Mouse (Mus musculus): ENCODE data around the gene Rbfox2. TPM values are rescaled to one million over a fixed set of nuclear protein-coding genes. Genes with fewer than 3 reads are reported as not detected.

Gene Rbfox2
- polyA plus RNA-seq, 1 experiment from 2014 or later = 0.27 TPM

GRCm38 (mm10) chr15:77243876-77244560, 62.8 kb downstream of the Rbfox2 start:
- WGBS (ENCODE audit: missing documents) = 92% methylated on average over 5 of the region's 5 CpGs
- H3K27ac ChIP-seq = no peak overlapping the region

DNA sequence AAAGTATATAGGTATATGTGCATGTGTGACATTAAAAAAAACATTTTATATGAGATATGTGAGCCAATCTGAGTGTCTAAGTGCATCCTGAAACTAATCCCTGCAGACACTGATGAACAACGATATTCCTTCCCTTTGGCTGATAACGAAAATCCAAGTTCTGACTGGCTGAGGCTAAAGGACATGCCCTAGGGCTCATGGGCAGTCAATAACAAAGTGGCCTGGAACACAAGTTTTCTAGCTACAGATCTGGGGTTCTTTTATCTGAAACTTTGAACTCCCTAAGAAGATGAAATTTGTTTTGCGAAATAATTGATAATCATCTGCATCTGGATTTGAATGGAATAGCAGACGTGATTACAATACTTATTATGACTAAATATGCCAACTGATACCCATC, 66.2 kb downstream of the Rbfox2 start:
- H3K27ac ChIP-seq = no peak overlapping the region
- H3K79me2 ChIP-seq (ENCODE audit: inconsistent target) = no peaks in the 10 kb centered on the region
- no peak overlapping the region for H3K4me3 ChIP-seq (ENCODE audit: inconsistent target)
- 87% methylated on average over 4 of the region's 4 CpGs for WGBS (ENCODE audit: missing documents)
- H3K36me3 ChIP-seq (ENCODE audit: inconsistent target) = no peaks in the 10 kb centered on the region

More at GRCm38 (mm10) chr15:77243876-77244560, 62.8 kb downstream of the Rbfox2 start:
- Histone ChIP-seq H3K4me3 (ENCODE audit: inconsistent target) (no peak overlapping the region), H3K79me2 (ENCODE audit: inconsistent target) (no peaks in the 10 kb centered on the region), H3K36me3 (ENCODE audit: inconsistent target) (no peaks in the 10 kb centered on the region)

- Histone ChIP-seq H3K27ac (no peak overlapping the region), H3K4me3 (ENCODE audit: inconsistent target) (no peak overlapping the region), H3K79me2 (ENCODE audit: inconsistent target) (no peaks in the 10 kb centered on the region), H3K36me3 (ENCODE audit: inconsistent target) (no peaks in the 10 kb centered on the region)
- 92% methylated on average over 4 of the region's 4 CpGs for WGBS (ENCODE audit: missing documents)
These were observed 67.2 kb downstream of the Rbfox2 start for GRCm38 (mm10) chr15:77239564-77239963.

DNA sequence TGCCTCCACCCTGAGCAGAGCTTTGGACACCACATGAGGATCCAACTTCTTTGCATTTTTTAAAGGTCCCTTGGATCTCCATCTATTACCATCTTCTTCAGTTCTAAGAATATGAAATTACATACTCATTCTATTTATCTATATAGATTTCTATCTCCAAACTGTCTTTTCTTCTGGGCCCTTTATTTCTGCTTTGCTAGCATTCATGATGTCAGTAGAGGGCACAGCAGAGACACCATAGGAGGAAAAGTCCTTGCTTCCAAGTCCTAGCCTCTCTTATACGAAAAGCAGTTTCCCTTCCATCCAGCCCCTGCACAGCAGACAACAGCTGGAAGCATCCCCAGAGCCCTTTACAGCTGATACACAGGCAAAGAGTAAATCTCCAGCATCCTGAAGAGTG, 69.1 kb downstream of the Rbfox2 start:
- WGBS (ENCODE audit: missing documents) = 79% methylated on average over 1 of the region's 1 CpGs
- Histone ChIP-seq H3K4me3 (ENCODE audit: inconsistent target) (no peak overlapping the region), H3K27ac (no peak overlapping the region), H3K79me2 (ENCODE audit: inconsistent target) (no peaks in the 10 kb centered on the region), H3K36me3 (ENCODE audit: inconsistent target) (no peaks in the 10 kb centered on the region)

GRCm38 (mm10) chr15:77236055-77236567, 70.7 kb downstream of the Rbfox2 start:
- WGBS (ENCODE audit: missing documents) = 1% methylated on average over 7 of the region's 7 CpGs
- Histone ChIP-seq H3K36me3 (ENCODE audit: inconsistent target) (no peaks in the 10 kb centered on the region), H3K79me2 (ENCODE audit: inconsistent target) (no peaks in the 10 kb centered on the region), H3K4me3 (ENCODE audit: inconsistent target) (no peak overlapping the region), H3K27ac (no peak overlapping the region)

GRCm38 (mm10) chr15:77235551-77235950, 71.3 kb downstream of the Rbfox2 start:
- Histone ChIP-seq H3K4me3 (ENCODE audit: inconsistent target) (no peak overlapping the region), H3K79me2 (ENCODE audit: inconsistent target) (no peaks in the 10 kb centered on the region), H3K36me3 (ENCODE audit: inconsistent target) (no peaks in the 10 kb centered on the region), H3K27ac (no peak overlapping the region)
- WGBS (ENCODE audit: missing documents) = 95% methylated on average over 4 of the region's 4 CpGs

DNA sequence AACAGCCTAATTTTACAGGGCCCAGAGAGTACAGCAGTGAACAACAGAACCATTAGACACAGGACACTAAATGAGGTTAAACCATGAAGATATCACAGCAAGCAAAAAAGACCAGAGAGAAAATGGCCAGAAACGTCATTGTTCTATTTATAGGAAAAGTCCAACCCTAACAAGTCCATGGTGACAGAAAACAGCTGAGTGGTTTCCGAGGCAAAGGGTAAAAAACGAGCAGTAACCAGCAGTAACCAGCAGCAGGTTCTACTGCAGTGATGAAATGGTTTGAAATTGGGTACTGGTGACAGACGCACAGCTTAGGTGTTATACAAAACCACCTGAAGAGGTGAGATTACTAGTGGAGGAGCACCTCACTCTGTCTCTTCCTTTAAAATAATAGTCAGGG, 72.5 kb downstream of the Rbfox2 start:
- 85% methylated on average over 4 of the region's 4 CpGs for WGBS (ENCODE audit: missing documents)
- no peak overlapping the region for H3K4me3 ChIP-seq (ENCODE audit: inconsistent target)
- H3K27ac ChIP-seq = no peak overlapping the region
- H3K36me3 ChIP-seq (ENCODE audit: inconsistent target) = no peaks in the 10 kb centered on the region
- H3K79me2 ChIP-seq (ENCODE audit: inconsistent target) = no peaks in the 10 kb centered on the region

GRCm38 (mm10) chr15:77230144-77230543, 76.7 kb downstream of the Rbfox2 start:
- Histone ChIP-seq H3K36me3 (ENCODE audit: inconsistent target) (no peaks in the 10 kb centered on the region), H3K27ac (no peak overlapping the region), H3K4me3 (ENCODE audit: inconsistent target) (no peak overlapping the region), H3K79me2 (ENCODE audit: inconsistent target) (no peaks in the 10 kb centered on the region)
- 88% methylated on average over 3 of the region's 3 CpGs for WGBS (ENCODE audit: missing documents)

- 87% methylated on average over 7 of the region's 7 CpGs for WGBS (ENCODE audit: missing documents)
- H3K79me2 ChIP-seq (ENCODE audit: inconsistent target) = no peaks in the 10 kb centered on the region
- no peak overlapping the region for H3K4me3 ChIP-seq (ENCODE audit: inconsistent target)
- H3K27ac ChIP-seq = no peak overlapping the region
- no peaks in the 10 kb centered on the region for H3K36me3 ChIP-seq (ENCODE audit: inconsistent target)
These were observed 79.9 kb downstream of the Rbfox2 start for GRCm38 (mm10) chr15:77226831-77227354.

DNA sequence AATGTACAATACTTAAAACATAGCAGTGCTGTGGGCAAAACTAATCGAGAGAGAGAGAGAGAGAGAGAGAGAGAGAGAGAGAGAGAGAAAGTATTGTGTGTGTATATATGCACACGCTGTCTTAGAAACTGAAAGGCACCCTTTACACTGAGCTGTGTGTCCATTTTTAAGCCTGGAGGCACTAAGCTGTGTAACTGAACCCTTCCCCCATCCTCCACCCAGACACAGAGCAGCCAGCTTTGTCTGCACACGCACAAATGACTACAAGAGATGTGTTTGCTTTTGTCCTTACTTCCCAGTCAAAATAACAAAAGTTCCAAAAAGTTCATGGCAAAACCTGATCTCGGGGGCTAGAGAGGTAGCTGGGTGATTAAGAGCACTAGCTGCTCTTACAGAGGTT, 80.9 kb downstream of the Rbfox2 start:
- H3K36me3 ChIP-seq (ENCODE audit: inconsistent target) = no peaks in the 10 kb centered on the region

DNA sequence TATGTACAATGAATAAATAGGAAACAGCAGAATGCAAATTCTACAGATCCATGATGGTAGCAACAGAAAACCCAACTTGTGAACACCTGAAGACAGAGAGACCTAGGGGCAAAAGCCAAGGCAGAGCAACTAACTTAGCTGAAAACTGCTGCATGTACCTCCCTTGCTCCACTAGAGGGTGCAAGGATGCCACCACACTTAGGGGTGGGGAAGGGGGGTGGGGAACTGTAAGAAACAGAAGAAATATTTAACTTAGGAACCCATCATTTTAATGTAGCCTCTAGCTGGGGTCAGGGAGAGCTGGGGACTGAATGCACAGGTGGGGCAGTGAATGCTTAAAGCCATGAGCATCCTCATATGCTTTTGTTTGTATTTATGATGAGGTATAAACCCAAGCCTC, 81.5 kb downstream of the Rbfox2 start:
- Histone ChIP-seq H3K4me3 (ENCODE audit: inconsistent target) (no peak overlapping the region), H3K27ac (no peak overlapping the region), H3K36me3 (ENCODE audit: inconsistent target) (no peaks in the 10 kb centered on the region), H3K79me2 (ENCODE audit: inconsistent target) (no peaks in the 10 kb centered on the region)

More for the DNA sequence above, 80.9 kb downstream of the Rbfox2 start:
- 92% methylated on average over 4 of the region's 4 CpGs for WGBS (ENCODE audit: missing documents)
- no peaks in the 10 kb centered on the region for H3K79me2 ChIP-seq (ENCODE audit: inconsistent target)
- H3K4me3 ChIP-seq (ENCODE audit: inconsistent target) = no peak overlapping the region
- H3K27ac ChIP-seq = no peak overlapping the region

- WGBS (ENCODE audit: missing documents) = 65% methylated on average over 4 of the region's 4 CpGs
- Histone ChIP-seq H3K79me2 (ENCODE audit: inconsistent target) (no peaks in the 10 kb centered on the region), H3K36me3 (ENCODE audit: inconsistent target) (no peaks in the 10 kb centered on the region), H3K27ac (no peak overlapping the region), H3K4me3 (ENCODE audit: inconsistent target) (no peak overlapping the region)
These were observed 86.0 kb downstream of the Rbfox2 start for GRCm38 (mm10) chr15:77220833-77221232.

- H3K79me2 ChIP-seq (ENCODE audit: inconsistent target) = no peaks in the 10 kb centered on the region
These were observed 86.7 kb downstream of the Rbfox2 start for GRCm38 (mm10) chr15:77220137-77220536.

DNA sequence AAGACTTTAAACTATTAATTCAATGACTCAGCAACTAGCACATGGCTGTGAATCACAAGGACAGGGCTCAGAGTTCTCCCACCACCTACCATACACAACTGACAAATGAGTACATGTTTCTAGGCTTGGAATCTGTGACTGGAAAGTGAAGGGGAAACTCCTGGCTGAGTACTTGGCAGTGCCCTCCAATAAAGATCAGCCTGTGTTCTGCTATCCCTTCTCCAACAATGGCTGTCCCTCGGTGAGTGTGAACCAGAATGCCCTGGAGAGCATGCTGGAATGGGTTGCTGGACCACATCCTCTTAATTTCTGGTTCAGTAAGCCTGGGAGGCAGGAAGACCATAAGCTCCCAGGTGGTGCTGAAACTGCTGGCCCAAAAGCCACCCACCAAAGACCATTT, 87.2 kb downstream of the Rbfox2 start:
- no peak overlapping the region for H3K27ac ChIP-seq
- no peaks in the 10 kb centered on the region for H3K79me2 ChIP-seq (ENCODE audit: inconsistent target)
- H3K4me3 ChIP-seq (ENCODE audit: inconsistent target) = no peak overlapping the region
- 55% methylated on average over 1 of the region's 1 CpGs for WGBS (ENCODE audit: missing documents)
- H3K36me3 ChIP-seq (ENCODE audit: inconsistent target) = no peaks in the 10 kb centered on the region

More at GRCm38 (mm10) chr15:77220137-77220536, 86.7 kb downstream of the Rbfox2 start:
- Histone ChIP-seq H3K36me3 (ENCODE audit: inconsistent target) (no peaks in the 10 kb centered on the region), H3K4me3 (ENCODE audit: inconsistent target) (no peak overlapping the region), H3K27ac (no peak overlapping the region)

GRCm38 (mm10) chr15:77218007-77218406, 88.8 kb downstream of the Rbfox2 start:
- WGBS (ENCODE audit: missing documents) = 93% methylated on average over 3 of the region's 3 CpGs
- Histone ChIP-seq H3K4me3 (ENCODE audit: inconsistent target) (no peak overlapping the region), H3K79me2 (ENCODE audit: inconsistent target) (no peaks in the 10 kb centered on the region), H3K36me3 (ENCODE audit: inconsistent target) (no peaks in the 10 kb centered on the region), H3K27ac (no peak overlapping the region)

DNA sequence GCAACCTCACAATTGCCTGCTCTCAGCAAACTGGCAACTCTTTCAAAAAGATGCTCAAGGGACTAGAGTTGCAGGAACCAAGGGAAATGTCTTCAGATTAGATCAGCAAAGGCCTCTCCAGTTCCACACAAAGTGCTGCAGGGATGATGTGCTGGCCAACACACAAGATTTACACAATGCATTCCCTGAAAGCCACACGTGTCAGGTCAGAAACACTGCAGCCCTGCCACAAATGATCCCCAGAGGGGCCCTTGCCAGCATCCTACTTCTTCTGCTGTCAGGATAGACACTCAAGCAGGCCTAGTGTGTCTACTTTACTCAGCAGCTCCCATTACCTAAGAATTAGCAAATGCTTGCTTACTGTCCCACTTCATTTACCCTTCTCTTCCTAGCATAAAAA, 89.3 kb downstream of the Rbfox2 start:
- Histone ChIP-seq H3K4me3 (ENCODE audit: inconsistent target) (no peak overlapping the region), H3K36me3 (ENCODE audit: inconsistent target) (no peaks in the 10 kb centered on the region), H3K79me2 (ENCODE audit: inconsistent target) (no peaks in the 10 kb centered on the region), H3K27ac (no peak overlapping the region)
- 92% methylated on average over 1 of the region's 1 CpGs for WGBS (ENCODE audit: missing documents)

Data from macrophage (primary cell).